10 mouse cellular contexts compared by ENCODE assay signal in genomic region chr1:52607700-52608099, GRCm38 (mm10).
"Had no signal": no experiment of that assay in that cellular context is flagged by ENCODE, and none has a peak within 500 bp of the region (broad histone marks: within the 10 kb centered on the region; RNA-seq: fewer than 3 reads in every experiment).

No protein-coding gene starts in this region.

- DNase-seq: kidney, adult 11 months; kidney, adult 9 months; kidney, postnatal 36 days; liver; liver, embryonic 13.5 days; liver, postnatal 0 days; lung, postnatal 14 days; right cerebral cortex, postnatal 14 days; thymus, postnatal 36 days had no signal

- ATAC-seq: liver, postnatal 0 days; midbrain, embryonic 15.5 days had no signal
